Mouse (Mus musculus) yolk sac, embryonic 10.5 days (tissue): ENCODE results near the gene Scoc.

Experiments
- DNase-seq: peaks from one replicate; pipeline ENCODE4 v3.0.0-alpha.2; 2017; ENCODE audit warnings: low spot score

Gene Scoc

DNA sequence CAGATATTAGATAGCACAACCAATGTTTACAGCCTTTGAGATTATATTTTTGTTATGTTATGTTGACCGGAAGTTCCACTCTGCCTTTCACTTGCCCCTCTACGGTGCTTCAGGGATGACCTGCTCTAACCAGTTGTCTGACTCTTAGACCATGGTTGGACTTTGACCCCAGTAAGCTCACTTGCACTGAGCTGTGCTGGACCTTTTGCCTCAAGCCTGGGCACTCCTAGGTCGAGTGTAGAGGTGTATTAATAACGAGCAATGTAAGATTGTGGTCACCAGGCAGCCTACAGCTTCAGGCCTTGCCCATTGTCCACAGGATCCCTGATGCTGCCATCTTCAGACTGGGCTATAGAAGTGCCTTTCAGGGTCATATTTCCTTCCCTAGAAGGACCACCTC lies 60.5 kb downstream of the Scoc start:
- DNase-seq: no peak

DNA sequence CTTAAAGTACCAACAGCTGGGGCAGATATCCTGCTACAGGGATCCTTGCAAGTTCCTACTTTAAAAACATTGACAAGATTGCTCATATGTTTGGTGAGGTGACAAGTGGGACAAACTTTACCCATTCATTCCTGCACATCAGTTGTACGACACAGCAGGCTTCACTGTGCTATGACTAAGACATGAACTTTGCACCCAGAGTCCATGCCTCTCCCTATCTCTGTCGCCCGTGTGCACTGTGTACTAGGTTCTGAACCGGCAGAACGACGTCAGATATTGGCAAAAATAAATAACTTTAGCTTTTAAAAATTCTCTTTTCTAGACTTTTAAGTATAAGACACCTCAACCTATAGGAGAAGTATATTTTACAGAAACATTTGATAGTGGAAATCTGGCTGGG lies 61.5 kb downstream of the Scoc start:
- DNase-seq: no peak

DNA sequence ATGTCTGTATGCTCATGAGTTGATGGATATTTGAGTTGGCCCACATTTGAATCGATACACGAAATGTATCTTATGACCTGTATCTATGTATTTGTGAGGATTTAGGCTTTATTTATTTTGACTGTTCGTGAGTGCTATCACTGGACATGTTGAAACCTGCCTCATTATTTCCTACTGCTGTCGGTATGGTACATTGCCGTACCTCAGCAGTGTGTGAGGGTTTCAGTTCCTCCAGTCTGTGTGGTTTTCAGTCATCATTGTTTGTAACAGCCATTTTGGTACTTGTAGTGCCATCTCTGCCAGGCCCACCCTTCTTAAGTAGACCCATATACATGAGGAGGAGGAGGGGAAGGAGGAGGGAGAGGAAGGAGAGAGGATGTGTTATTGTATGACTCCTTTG lies 63.9 kb downstream of the Scoc start:
- no peak for DNase-seq

DNA sequence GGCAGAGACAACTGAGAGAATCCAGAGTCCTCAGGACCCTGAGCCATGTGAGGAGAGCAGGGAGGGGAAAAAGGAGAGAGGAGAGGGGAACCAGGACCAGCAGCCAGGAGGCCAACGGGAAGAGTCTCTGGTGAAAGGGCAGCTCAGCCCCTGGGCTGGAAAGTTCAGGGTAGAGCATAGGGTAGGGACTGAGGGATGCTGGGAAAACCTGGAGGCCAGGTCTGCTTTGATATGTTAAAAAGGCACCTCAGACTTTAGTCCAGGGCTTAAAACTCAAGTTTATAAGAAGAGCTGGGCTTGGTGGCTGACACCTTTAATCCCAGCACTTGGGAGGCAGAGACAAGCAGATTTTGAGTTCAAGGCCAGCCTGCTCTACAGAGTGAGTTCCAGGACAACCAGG lies 65.7 kb downstream of the Scoc start:
- no peak for DNase-seq

DNA sequence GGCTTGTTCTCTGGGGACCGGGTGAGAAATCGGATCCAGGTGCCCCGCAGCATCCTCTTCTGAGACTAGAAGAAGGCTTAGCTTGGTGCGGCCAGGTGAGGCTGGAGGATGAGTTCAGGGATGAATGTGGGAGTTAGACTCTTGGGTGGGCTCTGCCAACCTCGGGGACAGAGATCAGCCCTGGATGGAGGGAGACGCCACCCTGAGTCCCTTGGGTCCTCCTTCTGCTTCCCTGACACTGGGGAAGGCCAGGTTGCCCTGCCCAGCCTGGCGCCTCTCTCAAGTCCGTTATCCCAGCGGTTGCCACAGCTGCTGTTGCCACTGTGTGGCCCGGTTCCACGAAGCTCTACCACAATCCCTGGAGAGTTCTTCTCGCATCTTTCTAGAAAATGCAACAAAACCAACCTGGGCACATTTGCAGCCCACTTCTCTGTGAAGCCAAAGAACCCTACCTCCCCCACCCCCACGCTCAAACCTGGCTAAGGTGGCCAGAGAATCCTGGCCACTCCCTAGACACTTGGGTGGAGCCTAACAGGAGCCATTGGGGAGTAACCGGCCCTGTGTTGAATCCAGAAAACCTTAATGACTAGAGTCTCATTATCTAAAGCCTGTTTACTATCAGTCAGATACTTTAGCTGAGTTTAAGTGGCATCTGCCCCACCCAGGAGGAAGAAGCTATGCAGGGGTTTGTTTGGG lies 68.0 kb downstream of the Scoc start:
- DNase-seq: no peak

DNA sequence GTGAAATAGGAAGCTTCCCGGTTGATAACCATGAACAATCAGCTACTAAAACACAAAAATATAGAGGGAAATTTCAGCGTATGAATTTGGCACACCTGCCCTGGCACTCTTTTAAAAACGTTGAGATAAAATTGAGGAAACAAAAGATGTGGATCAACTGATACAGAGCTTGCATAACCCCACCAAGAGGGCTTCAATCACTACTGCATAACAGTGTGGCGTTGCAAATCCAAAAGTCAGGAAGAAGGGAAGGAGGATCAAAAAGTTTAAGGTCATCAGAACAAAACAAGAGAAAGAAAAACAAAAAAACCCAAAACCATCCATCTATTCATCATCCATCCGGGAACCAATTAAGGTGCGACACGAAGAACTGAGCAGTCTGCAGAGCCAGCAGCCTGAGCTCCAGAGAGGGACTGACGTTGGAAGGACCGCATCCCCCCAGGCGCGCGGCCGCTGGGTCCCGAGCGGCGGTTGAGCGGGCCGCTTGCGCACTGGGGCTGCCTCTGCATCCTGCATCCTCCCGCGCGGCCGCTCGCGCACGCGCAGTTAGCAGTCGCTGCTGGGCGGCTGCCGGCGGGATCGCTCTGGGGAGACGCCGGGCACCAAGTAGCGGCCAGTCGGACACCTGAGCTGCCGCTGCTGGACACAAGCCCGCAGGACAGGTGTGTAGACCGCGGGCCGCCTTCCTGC lies 68.7 kb downstream of the Scoc start, which contains the start of gene Clgn:
Gene Clgn, plus strand, starts transcription at position 552 of the 690 bp plus-strand sequence.
- DNase-seq: peak; percentile 45

DNA sequence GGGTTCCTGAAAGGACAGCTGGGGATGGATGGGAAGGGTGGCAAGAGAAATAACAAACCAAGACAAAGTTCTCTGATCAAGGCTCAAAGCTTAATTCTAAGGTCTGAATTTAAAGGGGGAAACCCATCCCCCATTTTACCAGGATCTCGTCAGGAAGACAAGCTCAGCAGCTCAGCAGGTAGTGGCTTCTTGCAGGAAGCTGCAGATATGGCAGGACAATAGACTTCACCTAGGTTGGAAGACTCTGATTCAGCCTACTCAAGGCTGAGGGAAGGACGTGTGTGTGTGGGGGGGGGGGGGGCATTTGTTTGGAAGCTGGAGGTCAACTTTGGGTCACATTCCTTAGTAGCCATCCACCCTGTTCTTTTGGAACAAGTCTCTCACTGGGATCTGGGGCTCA lies 75.3 kb downstream of the Scoc start:
- DNase-seq: no peak

DNA sequence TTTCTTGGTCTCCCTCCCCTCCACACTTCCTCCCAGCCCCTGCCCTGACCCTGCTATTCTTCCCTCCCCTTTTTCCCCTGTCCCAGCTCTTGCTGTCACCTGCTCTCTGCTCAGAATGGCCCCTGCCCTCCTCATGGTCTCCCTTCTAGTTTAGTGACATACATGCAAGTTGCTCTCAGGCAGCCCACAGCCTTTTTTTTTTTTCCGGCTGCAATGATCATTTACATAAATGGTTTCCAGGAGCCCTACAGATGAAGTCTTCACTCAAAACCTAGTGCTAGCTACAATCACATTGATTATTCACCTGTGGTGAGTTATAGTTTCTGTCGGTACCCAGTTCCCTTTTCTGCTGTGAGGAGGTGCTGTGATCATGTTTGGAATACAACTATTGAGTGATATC lies 77.2 kb downstream of the Scoc start:
- no peak for DNase-seq

DNA sequence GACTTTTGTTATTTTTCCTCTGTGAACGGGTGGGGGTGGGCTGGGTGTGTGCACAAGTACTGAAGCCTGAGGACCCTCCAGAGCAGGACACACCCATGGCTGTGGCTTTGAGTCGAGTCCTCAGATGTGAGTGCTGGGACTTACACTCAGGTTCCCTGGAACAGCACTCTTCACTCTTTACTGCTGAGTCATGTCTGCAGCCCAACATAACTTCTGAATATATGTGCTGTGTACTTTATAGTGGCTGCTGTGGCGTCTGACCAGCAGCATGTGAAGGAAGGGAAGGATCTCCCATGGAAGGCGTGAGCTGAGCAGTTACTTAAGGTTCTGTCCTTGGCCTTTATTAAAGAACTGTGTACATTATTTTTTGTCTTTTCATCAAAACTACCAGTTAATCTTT lies 78.0 kb downstream of the Scoc start:
- no peak for DNase-seq
